Mouse (Mus musculus): ENCODE measurements around the gene Cntrl.
A peak's percentile ranks its signal among the peaks of the same experiment; 100 is the strongest.

Gene Cntrl

DNA sequence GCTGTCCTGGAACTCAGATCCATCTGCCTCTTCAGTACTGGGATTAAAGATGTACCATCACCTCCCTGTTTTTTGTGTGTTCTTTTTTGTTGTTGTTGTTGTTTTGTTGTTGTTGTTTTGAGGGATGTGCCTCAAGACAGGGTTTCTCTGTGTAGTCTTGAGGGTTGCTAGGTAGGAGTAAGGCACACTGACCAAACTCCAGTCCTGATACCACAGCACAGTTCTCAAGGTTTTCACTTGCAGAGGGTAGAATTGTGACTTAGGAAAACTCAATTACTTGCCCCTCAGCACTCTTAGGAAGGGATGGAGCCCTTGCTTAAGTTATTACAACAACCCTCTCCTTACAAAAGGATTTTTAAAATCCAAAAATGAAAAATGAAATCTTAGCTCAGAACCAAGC, 22.2 kb downstream of the Cntrl start:
- DNase-seq = no peak

DNA sequence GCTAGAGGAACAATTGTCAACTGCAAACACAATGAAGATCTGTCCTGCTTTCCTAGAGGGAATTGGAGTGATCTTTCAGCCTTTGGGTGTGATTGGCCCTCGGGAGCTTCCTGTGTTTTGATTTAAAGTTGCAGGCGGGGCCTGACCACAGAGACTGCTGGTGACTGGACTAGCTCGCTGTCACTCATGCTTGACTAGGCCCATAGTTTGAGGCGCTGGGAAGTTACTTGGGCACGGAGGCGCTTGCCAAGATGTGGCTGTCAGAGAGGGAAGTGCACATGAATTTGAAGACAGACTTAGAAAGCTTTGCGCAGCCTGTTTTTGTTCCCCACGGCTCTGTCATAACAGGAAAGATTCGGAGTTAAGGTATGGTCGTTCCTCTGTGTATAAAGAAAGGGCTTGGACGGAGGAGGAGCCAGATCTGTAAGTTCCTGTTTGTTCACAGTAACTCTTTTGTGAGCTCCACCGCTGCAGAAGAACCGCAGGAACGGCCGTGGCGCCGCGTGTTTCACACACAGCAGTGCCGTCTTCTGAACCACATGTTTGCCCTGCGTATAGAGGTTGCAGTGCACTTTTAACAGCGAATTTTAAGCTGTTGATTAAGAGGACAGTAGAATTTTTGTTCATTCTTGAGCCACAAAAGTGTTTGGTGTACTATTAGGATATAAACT, 22.8 kb downstream of the Cntrl start:
- DNase-seq = peak; percentile 88 to 95

DNA sequence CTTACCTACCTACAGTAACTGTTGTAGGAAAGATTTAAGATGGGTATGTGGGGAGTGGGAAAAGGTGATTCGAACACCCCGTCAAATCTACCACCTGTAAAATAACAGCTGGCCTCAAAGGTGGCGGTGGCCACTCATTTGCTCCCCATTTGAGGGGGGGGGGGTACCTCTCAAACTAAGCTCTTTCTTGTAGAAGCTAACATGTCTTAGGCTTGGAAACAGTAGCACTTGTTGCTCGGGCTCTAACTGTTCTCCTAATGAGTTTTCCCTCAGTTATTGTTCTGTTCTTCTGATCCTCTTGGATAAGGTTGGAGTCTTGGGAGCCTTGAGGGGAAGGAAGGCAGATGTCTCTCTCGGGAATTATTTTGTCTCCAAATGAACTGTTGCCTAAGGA, 23.4 kb downstream of the Cntrl start:
- no peak for DNase-seq

DNA sequence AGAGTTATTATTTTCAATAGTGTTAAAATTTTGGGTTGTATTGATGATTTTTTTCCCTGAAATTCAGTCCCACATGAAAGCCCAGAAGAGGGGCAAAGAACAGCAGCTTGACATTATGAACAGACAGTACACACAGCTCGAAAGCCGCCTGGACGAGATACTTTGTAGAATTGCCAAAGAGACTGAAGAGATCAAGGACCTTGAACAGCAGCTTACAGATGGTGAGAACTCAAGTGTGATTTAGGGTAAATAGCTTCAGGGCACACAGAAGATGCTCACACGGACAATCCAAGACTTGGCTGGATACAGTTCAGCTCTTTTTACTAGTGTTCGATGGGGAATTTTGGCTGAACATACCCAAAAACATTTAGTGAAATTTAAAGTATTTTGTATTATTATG, 24.6 kb downstream of the Cntrl start:
- DNase-seq = no peak

DNA sequence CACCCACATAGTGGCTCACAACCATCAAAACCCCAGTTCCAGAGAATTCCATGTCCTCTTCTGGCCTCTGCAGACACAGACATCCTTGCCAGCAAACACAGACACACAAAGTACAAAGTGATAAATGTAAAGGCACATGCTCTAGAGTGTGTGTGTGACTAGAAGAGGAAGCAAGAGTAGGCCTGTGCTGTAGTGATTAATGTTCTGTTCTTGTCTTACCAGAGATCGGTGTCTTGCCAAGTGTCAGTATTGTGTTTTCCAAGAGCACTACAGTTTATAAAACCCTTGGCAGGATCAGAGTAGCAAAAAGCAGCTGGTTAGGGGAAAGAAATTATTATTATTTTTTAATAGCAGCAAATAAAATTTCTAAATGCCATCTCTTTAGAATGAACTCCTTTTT, 29.3 kb downstream of the Cntrl start:
- DNase-seq = no peak

DNA sequence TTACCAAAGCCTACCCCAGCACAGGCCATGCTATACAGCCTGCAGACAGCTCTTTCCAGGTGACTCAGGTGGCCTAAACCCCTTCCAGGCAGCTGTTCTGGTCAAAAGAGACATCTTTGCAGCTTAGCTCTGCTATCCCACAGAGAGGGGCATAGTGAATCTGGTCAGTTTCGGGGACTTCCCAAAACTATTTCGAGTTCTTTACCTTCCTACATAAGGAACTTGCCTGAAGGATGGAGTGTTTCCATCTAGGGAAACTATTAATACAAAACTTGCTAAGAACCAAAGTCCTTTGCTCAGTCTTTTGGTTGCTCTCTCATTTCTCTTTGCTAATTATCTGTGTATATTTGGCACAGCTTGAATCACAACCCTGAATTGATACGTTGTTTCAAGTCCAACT, 32.4 kb downstream of the Cntrl start:
- no peak for DNase-seq

DNA sequence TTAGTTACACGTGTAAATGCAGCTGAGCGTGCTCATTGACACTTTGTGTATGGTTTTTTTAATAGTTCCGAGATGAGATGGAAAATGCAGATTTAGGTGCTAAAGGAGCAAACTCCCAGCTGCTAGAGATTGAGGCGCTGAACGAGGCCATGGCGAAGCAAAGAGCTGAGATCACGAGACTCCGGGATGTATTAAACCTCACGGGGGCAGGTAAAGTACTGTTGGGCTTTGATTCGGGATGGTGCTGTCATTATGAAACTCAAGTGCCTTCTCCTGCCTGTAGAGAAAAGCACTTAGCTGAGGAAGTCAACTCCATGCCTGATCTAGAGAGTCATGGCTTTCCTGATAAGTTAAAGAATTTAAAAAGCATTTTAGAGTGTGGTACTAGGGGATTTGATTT, 39.5 kb downstream of the Cntrl start:
- no peak for DNase-seq

DNA sequence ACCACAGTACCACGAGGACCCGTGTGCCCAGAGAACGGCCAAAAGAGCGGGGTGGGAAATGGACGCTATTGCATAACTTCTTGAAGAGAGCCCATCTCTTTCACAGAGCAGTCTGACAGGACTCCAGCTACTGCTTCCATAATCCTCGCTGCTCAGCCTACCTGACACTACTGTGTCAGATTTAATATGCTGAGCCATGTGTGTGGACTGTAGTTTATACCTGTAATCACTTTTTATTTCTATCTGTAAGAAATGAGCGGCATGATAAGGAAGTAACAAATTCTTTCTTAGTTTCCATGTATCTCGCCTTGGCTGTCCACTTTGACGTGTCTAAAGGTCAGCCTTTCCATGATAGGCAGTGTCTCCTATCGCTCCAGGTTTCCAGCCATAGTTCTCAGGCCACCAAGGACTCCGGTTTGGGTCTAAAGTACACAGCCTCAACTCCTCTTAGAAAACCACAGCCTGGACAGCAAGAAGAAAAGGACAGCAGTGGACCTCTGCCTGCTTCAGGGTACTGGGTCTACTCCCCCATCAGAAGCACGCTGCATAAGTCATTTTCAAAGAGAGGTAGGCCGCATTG, 42.1 kb downstream of the Cntrl start:
- DNase-seq = no peak

DNA sequence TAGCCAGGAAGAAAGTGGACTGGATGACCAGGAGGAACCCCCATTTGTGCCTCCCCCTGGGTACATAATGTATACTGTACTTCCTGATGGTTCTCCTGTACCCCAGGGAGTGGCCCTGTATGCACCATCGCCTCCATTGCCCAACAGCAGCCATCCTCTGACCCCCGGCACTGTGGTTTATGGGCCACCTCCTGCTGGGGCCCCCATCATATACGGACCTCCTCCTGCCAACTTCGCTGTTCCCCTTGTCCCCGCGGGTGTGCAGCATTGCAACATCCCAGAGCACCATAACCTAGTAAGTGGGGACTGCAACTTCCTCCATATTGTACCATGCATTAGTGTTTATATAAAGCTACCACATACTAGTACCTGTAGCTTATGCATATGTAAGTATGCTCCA, 43.9 kb downstream of the Cntrl start:
- DNase-seq = no peak

DNA sequence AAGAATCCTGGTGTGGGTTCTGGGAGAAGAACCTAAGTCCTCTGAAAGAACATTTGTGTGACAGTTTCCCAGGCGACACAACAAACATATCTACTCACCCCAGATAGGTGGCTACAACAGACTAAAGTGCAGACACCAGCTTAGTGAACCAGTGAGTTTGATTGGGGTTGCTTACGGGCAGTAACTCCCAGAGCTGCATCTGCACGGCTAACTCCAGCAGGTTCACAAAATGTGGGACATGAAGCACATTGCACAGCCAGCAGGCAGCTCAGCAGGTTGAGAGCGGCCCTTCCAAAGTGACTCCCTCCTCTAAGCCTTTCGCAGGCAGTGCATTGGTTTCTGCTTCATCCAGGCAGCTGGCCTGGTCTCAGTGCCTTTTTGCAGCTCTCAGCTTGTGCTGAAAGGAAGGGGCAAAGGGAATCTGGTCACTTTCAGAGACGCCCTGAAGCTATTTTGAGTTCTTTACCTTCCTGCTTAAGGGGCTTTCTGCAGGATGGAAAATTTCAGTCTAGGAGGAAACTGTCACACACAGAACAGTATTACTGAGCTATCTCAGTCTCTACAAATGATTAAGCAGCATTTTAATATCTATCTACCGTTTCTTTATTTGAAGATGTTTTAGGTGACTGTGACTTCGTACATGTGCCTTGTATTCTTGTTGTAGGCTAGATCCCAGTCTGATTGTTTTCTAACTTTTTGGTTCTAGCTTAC, 44.7 kb downstream of the Cntrl start:
- DNase-seq = no peak

DNA sequence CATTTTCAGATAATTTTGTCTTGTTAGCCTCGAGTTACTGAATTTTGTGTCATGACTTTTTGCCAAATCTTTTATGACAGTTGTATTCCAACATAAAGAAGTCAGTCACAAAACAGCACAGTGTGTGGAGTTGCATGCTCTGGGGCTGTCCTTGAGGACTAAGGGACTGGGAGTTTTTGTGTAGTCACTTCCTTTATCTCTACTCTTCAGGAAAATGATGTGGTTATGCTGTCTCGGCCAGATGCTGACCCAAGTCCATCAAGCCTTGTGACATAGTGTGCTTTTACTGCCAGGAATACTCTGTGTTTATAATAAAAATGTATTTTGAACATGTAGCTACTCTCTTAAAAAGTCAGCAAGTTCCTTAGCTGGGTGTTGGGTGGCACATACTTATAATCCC, 47.7 kb downstream of the Cntrl start:
- DNase-seq = no peak

DNA sequence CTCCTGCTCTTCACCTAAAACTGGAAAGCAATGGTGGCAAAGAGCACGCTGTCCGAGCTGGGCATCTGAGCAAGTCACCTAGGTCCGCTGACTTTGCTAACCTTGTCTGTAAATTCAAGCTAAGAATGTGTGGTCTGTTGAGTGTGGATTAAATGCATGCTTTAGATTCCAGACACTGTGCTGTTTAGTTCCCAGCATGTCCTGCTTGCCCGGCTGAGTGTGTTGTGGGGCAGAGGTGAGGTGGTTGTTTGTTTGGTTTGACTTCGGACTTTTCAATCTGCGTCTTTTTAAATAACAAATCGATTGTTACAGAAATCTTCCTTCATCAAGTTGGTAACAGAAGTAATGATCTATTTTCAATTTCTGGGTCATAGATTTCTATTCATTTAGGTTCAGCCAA, 48.5 kb downstream of the Cntrl start:
- no peak for DNase-seq

DNA sequence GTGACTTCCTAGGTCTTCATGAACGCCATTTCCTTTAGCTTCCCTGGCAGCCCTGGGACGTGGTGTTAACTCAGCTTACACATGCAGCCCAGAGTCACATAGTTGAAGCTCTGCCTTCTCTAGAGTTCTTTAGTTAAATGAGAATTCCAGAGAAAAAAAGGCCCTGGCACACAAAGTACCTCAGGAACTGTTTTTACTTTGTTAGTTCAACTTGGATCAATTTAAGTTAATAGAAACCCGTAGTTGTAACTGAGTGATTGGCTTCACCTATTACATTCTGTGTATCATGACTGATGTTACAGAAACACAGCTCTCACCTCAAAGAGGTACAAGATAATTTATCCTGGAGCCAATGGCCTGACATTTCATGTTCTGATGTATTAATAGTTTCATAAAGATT, 49.1 kb downstream of the Cntrl start:
- no peak for DNase-seq

DNA sequence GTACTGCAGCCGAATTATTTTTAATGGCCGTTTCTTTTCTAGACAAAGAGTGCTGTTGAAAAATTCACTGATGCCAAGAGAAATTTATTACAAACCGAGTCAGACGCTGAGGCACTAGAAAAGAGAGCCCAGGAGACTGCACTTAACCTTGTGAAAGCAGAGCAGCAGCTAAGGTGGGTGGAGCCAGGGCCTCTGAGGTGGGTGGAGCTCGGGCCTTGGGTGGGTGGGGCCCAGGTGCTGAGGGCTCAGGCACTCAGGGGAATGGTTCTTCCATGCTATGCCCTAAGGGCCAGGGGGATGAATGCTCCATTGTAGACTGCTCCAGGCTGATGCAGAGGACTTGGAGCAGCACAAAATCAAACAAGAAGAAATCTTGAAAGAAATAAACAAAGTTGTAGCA, 50.9 kb downstream of the Cntrl start:
- no peak for DNase-seq

DNA sequence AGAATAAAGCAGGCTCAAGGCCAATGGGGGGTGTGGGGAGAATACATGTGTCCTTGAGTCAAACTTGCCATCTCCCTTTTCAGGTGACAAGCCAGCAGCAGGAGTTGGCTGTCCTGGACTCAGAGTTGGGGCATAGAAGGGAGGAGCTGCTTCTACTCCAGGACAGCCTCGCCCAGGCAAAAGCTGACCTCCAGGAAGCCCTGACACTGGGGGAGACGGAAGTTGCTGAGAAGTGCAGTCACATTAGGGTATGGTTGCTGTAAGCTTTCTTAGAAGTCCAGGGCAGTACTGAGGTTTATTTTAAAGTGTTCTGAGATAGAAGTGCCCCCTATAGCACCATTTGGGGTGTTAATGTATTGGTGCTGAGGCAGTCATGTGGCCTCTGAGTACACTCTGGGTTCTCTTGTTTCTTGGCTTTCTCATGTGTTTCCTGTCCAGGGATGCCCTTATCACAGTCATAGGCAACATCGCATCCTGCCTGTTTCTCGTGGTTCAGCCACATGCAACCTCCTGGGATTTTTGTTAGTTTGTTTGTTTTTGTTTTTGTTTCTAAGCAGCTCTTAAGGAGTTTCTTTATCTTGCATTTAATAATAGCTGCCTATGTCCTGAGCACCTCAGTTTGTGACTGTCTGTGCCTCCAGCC, 52.7 kb downstream of the Cntrl start:
- no peak for DNase-seq

DNA sequence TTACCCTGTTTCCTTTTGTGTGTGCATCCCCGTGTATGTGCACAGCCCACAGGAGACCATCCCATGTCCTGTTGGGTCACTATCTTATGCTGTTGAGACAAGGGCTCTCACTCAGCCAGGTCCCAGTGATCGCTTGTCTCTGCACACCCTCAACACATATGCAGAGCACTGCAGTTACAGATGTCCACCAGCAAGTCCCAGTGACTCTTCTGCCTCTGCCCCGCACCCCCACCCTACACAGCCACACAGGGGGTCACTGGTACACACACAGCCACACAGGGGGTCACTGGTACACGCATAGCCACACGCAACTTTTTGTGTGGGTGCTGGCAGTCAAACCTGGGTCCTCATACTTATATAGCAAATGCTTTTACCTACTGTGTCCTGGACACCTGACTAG, 54.1 kb downstream of the Cntrl start:
- DNase-seq = no peak

DNA sequence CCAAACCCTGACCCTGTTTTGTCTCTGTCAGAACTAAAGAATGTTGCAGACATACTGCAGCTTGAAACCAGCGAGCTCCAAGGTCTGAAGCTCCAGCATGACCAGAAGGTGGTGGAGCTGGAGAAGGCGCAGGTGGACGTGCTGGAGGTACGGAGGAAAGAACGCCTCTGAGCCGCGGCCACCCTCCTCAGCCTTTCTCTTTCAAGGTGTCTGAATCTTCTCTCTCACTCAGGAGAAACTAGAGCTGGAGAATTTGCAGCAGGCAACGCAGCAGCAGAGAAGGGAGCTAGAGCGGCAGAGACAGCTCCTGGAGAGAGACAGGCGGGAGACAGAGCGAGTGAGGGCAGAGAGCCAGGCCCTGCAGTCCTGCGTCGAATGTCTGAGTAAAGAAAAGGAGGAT, 56.1 kb downstream of the Cntrl start:
- DNase-seq = no peak

DNA sequence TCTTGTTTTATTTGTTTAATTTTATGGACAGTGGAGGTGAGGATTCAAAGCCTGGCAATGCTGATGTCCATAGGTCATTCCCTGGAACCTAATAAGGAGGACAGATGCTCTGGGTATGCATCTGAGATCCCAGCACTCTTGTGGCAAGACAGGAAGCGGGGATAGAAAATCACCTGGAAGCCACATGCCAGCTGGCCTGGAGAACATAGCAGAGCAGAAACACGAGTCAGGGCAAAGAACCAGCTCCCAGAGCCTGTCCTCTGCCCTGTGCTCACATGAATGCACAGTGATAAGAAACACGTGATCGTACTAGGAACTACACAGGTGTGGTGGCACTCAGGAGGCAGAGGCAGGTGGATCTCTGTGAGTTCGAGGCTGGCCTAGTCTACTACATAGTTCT, 57.5 kb downstream of the Cntrl start:
- DNase-seq = no peak

DNA sequence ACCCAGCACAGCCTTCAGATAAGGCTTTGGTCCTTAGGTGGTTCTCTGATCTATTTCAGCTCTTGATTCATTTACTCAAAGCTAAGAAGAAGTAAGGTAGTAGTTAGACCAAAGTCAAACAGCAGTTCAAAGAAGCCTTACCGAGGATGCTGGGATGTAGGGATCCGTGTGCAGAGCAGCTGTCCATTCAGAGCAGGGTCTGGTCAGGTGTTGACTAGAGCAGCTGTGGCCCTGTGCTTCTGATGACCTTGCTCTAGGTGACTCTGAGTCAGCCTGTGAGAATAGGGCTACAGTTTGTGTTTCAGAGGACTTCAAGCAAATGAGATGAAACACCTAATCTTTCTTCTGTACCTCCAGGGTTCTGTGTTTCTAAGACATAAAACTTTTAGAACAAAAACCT, 60.2 kb downstream of the Cntrl start:
- no peak for DNase-seq

DNA sequence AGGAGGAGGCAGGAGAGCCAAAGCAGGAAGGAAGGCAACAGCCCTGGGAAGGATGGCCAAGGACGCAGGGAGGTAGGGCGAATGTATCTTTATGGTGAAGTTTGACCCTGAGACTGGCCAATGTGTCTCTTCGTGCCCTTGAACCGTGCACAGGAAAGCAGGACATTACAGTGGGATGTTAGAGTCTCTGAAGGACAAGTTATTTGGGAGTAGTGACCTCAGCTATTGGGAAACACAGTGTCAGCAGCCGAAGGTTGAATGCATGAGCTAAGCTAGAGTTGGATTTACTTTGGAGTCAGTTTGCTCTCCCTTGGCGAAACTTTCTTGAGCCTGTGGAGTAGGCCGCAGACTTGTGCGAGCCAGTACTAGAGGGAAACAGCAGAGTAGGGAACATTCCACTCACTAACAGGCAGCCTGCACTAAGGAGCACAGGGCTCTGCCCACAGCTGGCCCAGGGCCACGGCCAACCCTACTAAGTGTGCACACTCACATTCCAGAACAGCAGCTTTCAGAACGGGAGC, 62.1 kb downstream of the Cntrl start:
- no peak for DNase-seq

DNA sequence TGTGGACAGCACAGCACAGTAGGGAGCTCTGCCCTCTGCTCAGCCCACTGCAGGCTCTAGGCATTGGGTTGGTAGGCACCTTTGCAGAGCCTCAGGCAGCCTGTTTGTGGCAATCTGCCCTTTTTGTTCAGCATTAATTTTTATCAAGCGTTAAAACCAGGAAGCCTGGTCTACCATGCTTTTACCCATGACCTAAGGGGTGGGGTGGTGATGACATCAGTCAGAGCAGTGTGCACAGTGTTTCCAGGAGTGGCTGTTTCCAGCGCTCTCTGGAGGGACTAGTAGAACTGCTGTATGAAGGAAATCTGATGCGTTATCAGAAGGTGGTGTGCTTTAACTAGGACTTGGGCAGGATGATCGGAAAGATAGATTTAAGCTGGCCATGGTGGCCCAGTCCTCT, 63.0 kb downstream of the Cntrl start:
- no peak for DNase-seq

DNA sequence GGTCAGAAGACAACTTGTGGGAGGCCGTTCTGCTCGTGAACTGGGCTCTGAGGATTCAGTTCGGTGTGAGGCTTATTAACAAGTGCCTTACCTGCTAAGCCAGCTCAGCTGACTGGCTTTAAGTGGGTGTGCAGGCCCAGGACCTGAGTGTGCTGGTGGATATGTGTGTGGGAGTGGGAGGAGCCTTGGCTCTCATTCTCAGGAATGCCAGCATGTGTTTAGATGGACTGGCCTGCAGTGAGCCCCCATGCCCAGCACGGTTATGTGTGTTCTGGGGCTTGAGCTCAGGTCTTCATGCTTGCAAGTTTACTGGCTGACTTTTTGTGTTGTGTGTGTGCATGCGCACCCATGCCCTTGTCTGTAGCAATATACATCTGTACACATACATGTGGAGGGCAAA, 64.4 kb downstream of the Cntrl start:
- DNase-seq = no peak

DNA sequence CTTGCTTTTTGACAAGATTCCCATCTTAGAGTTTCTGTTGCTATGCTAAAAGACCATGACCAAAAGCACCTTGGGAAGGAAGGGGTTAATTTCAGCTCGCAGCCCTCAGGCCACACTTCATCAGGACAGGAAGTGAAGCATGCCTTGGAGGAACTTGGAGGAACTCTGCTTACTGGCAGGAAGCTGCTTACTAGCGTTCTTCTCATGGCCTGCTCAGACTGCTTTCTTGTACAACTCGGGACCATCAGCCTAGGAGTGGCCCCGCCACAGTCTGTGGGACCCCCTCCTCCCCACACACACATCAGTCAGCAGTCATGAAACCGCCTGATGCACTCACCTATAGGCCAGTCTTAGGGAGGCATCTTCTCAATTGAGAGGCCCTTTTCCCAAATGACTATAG, 64.8 kb downstream of the Cntrl start:
- no peak for DNase-seq
